Mouse (Mus musculus): Measurements from ENCODE around the gene Ndufa6.
A peak's percentile ranks its signal among the peaks of the same experiment; 100 is the strongest.
"Not testable (repeated sequence)": the region's sequence is repeated elsewhere in the genome, so short reads cannot be mapped to it uniquely, and the experiment has no call there.

Ndufa6 gene

DNA sequence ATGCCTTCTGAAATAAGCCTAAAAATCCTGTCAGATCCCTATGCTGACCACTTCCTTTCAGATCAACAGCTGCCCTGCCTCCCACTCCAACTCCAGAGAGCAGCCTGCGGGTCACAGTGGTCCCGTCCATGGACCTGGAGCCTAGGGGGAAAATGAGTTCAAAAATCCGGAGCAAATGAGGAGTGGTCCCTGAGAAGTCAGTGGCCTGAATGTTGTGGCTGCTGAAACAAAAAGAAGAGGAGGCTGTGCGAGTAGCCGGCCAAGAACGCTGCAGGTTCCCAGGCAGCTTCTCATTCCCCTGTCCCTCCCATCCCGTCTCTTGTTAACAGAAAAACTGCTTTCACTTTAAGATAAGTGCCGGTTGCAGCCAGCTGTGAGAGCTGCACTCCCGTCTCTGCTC, 10.4 kb upstream of the Ndufa6 start:
- DNase-seq = not testable (repeated sequence)

DNA sequence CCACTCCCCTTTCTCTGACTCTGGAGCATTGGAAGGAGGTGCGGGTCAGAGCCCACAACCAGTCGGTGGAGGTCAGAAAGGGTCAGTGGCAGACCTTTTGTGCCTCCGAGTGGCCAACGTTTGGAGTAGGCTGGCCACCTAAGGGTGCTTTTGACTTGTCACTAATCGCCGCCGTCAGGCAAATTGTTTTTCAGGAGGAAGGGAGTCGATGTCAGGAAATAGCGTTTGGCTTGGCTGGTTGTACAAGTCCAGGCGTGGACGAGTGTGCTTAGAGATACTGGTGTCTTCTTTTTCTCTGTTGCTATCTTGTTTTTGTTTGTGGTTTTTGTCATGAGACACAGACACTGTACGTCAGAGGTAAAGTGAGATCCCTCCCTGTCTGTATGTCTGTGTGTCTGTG, 9.7 kb upstream of the Ndufa6 start:
- not testable (repeated sequence) for DNase-seq

DNA sequence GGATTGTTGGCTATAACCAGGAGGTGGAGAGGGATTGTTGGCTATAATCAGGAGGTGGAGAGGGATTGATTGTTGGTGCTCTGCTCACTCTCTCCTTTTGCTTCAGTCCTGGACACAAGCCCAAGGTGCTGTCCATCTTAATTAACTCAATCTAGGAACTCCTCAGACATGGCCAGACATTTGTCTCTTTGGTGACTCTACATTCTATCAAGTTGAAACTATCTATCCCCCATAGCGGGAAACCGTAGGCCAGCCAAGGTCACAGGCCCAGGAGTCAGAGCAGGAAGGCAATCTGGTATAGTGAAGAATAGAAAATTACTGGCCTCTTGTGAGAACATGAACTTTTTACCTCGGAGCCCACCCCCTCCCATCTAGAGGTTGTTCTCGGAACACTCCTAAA, 8.1 kb upstream of the Ndufa6 start:
- DNase-seq = no peak

DNA sequence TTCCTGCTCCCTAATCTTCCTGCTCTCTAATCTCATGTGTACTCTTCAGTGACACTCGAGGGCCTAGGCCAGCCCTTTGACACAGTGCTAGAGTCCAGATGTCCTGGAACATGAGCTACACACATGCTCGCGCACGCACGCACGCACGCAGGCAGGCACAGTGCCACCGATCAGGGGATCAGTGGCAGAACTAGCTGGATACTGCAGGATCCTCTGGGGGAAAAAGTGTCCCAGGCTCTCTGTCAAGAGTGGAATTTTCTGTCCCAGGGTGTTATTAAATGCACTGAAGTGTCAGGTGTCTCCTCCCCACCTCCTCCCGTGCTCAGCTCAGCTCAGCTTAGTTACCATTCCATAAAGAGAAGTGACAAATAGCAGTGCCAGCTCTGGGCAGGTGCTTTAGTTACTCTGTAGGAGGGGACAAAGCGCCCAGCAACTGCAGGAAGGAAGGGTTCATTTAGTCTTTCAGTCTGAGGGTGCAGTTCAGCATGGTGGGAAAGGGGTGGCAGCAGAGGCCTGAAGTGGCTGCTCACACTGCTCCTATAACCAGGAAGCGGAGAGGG, 7.4 kb upstream of the Ndufa6 start:
- DNase-seq = no peak

DNA sequence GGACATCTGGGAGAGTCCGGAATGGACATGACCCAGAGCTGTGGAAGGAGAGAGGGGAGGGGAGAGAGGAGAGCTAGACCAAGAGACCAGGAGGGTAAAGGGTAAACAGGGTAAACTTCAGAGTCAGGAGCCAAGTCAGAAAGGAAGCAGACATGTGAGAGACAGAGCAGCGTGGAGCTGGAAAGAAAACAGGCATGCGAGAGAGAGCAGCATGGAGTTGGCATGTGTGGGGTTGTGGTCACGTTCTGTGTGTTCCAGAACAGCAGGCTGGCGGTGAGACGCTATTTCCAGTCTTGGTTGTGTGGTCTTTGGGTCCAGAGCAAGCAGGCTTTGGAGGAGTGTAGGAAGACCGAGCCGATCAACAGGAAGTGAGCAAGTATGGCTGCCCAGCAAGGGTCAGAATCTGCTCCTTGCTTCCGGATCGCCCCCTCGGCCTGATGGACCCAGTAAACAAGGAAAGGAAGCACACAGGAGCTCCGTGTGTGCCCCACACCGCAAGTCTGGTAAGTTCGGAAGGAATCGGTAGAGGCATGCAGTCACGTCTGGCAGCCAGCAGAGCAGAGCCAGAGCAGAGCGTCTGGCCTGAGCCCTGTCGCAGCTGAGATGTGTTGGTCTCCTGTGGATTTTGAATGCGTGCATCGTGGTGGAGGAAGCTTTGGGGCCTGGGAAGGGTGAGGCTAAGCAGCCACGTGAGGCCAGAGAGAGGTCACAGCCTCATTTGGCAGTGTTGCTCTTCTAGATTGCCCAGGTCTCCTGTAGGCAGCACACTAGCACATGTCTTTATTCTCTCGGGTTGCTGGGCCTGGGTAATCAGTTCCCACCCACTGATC, 4.5 kb upstream of the Ndufa6 start:
- DNase-seq = no peak

DNA sequence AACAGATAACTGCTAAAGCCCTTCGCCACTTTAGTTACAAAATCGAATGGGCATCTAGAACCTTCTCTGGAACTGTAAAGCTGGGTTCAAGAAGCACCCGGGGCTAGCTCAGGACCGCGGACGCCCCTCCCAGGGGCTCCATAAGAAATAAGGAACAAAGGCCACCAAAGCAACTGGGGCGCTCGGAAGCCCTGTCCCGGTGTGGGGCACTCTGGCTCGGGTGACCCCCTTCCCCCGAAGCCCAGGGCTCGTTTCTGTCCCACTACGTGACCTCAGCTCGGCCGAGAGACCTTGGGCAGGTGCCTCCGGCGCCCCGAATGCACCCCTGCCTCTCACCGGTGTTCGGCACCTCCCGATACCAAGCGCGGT, 393 bp downstream of the Ndufa6 start:
- no peak for DNase-seq

DNA sequence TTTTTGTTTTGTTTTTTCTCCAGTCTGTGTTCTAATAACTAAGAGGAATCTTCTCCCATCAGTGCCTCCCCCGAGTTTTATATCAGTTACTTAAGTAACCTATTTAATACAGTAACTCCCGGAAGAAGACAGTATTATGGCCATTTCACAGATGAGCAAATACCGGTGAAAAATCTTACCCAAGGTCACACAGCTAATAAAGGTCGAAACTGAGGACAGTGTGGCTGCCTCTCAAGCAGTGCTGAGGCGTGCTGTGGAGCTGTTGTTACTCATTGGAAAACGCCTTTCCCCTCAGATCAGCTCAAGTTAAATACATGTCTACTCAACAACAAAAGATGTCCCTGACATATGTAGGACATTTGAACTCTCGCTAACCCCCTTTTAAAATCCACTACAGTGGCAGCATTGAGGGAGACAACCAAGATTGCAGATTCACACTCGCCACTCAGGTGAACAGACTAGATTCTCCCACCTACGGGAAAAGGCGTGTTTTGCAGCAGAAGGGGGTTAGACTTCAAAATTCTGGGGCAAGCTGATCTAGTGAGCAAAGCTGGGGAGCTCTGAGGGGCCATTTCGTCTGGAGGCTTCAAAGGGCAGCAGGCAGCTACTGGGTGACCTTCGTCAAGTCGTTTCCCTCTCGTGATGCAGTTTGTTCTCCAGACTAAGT, 911 bp downstream of the Ndufa6 start:
- no peak for DNase-seq

DNA sequence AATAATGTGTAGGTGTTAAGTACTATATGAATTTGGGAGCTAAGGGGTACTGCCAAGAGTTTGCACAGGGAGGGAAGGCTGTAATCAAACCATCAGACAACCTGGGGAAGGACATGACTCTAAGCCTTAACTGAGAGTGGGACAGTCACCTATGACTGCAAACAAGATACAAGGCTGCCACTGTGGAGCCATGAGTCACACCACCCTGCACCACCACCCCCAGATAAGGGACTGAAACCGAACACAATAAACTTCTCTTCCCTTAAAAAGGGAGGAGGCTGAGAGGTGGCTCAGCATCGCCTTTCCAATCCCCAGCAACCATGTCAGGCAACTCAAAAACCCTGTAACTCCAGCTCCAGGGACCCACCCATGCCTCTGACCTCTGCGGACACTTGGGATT, 2.6 kb downstream of the Ndufa6 start:
- DNase-seq = no peak

DNA sequence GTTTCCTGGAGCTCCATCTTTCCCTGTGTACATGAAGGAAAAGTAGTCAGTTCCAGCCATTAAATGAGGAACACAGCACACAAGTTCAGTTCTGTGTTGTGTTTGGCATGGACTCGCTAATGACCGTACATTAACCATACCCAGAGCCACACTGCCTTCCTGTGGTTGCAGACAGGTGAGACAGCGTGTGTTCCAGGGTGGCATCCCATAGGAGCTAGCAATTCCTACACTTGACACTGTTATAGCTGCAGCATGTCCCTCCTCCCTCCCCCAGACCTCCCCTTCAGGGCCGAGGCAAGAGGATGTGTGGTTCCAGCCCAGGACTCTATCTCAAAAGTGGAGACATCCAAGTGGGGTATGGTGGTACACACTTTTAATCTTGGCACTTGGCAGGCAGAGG, 3.8 kb downstream of the Ndufa6 start:
- DNase-seq = no peak

DNA sequence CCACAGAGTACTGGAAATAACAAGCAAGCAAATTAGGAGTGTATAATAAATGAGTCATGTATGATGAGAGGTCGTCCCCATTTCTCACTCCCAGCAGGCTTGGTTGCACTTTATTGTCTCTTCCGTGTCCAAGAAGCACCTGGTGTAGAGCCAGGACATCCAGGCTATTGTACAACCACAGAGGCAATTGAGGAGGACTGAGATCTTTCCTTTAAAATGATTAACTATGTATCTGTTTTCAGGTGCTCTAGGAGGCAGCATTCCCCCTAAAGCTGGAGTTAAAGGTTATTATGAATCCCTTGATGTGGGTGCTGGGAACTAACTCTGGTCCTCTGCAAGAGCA, 5.2 kb downstream of the Ndufa6 start:
- no peak for DNase-seq

DNA sequence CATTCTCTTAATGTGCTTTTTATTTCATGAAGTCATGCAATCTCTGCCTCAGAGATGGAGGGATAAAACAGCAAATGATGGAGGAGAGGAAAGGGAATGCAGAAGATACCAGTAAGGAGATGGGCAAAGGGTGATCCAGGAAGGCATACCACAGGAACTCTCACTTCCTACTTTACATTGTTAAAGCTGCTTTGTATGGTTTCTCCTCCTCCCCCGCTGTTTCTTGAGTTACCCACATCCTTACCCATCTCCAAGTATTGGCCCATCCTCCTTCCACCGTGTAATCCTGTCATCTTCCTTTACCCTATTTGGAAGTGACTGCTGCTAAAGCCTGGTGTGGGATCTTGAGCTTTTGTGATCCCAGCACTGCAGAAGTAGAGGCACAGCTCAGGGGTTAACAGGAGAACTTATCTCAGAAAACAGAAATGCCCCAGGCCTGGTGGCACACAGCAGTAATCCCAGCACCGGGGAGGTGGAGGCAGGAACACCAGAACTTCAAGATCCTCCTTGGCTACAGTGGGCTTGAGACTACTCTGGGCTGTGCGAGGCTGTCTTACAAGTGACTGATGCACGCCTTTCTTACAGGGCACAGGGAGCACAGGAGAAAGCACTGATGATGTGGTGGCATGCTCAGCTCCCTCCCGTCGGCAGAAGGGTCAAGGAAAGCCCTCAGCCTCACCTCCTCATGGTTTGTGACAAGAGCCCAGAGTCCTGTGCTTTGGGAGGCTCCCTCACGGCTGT, 5.7 kb downstream of the Ndufa6 start:
- DNase-seq = no peak

DNA sequence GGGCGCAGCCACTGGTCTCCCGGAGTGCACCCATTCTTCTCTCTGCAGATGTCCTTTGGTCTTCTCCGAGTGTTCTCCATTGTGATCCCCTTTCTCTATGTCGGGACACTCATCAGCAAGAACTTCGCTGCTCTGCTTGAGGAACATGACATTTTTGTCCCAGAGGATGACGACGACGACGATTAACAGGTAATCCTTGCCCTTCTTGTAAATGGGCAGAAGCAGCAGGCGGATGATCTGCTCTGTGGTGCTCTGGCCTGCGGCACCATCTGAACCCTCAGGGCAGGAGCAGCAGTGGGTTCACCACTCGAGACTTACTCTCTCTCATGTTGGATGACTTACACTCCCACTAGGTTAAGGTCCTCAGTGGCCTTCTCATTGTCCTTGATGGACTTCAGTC, 6.3 kb downstream of the Ndufa6 start:
- no peak for DNase-seq

DNA sequence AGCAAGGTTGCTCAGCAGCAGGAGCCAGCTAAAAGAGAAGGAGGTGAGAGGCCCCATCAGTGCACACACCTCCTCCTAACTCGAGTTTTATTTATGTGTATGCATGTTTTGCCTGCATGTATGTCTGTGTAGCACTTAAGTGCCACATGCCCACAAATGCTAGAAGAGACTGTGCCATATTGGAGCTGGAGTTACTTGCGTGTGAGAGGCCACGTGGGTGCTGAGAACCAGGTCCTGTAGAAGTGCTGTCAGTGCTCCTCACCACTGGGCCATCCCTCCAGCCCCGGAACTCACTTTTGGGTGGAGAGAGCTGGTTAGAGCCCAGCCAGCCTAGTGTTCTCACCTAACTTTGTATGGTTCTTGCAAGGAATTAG, 6.8 kb downstream of the Ndufa6 start:
- no peak for DNase-seq

DNA sequence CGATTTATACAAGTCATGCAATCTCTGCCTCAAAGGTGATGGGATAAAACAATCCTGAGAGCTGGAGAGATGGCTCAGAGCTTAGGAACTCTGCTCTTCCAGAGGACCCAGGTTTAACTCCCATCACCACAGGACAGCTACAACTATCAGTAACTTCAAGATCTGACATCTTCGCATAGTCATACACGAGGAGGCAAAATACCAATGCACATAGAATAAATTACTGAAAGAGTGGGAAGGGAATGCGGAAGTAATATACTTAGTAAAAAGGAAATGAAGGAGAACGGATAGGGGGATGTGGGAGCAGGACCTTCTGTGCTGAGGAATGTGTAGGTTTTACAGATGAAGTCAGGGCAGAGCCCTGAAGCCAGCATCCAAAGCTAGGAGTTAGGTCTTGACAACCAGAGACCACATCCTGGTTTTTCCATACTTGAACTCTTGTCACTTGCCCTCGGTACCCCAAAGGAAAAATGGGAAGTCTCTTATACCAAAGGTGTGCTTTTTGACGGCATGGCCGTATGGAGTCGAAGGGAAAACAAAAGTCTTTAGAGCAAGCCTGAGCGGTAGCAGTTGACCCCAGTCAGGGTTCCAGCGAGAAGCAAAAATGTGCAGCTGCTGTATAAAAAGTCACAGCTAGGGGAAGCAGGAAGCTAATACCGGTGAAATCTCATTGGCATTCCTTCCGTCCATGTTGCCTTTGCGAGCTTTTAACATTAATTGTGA, 7.4 kb downstream of the Ndufa6 start:
- no peak for DNase-seq

DNA sequence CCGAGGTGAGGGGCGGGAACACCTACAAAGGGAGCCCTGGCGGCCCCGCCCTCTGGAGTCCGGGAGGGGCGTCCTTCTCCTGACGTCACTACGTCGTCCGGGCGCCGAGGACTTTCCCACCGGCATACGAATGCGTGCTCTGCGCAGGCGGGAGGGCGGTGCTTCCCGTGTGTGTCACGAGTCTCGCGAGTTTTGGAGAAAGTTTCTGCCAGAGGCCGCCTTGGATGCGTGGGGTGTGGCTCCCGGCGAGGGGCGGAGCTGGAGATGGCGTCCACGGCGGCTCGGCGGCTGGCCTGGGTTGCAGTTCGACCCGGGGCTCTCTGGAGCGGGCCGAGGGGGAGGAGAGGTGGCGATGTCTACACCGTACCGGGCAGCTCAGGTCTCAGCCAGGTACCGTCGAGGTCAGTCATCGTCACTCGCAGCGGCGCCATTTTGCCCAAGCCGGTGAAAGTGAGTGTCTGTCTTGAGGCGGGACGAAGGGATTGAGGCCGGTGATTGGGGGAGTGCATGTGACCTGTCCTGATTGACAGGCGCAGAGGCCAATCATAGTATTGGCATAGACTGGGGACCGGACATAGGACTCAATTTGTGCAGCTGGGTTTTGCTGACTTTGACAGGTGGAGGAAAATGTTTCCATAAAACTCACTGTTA, 8.2 kb downstream of the Ndufa6 start:
- DNase-seq = peak; percentile 93

DNA sequence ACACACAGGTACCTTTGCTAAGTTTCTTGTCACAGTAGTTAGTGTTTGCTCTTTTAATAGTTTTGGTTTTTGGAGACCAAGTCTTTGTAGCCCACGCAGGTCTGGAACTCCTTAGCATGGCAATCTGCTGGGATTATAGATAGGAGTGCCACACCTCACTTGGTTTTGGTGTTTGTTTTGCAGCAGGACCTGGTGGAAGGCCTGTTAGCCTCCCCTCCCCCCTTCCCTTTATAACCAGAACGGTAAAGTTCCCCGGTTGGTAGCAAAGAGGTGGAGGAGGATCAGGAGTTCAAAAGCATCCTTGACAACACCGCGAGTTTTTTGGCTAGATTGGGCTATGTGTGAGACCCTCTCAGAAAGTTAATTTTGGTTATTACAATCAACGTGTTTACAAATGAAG, 9.2 kb downstream of the Ndufa6 start:
- DNase-seq = no peak

DNA sequence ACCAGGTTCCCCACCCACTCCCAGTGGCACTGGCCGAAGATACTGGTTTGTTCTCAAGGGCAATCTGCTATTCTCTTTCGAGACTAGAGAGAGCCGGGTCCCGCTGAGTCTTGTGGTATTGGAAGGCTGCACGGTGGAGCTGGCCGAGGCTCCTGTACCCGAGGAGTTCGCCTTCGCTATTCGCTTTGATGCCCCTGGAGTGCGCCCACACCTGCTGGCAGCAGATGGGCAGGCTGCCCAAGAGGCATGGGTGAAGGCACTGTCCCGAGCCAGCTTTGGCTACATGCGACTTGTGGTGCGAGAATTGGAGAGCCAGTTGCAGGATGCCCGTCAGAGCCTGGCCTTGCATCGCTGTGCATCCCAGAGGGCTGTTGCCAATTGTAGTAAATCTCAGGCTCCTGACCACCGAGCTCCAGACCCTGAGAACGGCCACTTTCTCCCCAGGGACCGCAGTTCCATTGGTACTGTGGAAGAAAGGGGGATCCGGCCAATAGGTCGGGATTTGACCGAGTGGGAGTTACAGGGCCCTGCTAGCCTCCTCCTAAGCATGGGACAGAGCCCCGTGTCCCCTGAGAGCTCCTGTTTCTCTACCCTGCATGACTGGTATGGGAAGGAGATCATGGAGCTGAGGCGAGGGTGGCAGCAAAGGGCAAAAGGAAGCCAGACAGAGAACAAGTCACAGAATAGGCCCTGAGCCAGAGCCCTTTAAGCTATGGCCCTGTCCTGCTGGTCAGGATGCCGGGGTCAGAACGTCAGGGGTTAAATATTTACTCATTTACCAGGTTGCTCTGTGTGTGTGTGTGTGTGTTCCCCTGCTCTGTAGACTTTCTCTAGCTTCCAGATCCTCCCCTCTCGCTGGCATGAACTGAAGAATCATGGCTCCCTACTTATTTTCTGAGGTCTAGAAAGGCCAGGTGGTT, 10.5 kb downstream of the Ndufa6 start:
- DNase-seq = no peak

DNA sequence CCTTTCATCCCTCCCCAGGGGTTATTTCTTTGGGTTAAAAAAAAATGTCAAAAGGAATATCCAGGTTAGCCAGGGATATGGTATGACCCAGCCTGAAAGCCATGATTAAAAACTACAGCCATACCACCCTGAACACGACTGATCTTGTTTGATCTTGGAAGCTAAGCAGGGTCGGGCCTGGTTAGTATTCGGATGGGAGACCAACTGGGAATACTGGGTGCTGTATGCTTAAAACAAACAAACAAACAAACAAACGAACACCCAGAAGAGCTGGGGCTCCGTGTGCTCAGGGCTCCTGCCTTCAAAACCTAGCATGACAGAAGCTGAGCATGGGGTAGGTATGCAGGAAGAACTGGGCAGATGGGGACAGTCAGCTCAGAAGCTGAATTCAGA, 11.6 kb downstream of the Ndufa6 start:
- DNase-seq = no peak

DNA sequence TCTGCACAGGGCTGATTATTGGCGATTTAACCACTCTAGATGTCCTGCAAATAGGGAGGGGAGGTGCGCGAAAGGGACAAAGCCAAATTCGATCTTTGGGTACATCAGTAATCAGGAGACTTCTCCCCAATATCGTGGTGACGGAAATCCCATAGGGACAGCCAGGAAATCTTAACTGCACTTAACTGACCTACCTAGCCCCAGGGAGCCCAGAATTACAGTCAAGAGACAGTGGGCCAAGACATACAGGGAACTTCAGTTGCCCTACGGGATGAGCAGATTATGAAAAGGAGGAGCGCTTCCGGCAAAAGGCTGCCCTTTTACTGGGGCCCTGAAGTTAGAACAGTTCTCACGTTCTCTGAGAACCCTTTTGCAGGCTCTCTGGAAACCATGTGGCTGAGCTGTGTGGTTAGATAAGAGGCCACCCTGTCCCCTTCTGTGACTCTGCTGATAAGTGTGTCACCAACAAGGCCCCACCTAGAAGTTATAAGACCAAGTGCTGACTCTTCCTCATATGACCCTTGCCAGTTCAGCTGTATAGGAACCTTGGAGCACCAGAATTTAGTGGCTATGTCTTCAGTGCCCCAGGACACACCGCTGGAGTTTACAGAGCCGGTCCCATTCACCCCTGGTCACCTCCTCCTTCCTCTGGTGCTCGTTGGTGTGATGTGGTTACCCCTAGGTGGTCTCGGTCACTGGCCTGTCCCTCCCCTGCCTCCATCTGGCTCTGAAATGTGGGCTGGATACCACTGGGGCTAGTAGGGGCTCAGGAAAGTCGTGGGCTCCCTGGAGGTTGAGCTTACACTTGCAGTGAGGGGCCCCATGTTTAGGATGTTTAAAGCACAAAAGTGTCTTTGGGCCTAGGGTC, 12.2 kb downstream of the Ndufa6 start:
- no peak for DNase-seq

DNA sequence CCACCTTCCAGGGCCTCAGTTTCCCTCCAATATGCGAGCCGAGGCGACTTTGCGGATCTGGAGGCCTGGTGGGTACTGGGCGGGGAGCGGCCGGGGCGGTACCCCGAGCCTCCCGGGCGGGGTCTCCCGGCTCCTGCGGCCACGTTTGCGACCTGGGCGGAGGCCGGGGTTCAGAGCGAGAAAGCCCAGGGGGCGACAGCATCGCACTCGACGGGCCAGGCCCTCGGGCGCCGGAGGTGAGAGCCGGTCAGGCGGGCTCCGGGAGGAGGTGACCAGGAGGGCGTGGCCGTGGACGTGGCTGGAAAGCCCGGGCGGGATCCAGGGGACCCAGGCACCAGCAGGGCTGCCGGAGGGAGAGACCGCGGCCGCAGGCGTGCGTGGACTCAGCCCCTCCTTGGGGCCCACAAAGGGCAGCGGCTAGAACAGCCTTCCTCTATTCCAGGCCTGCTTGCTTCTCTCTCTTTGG, 13.1 kb downstream of the Ndufa6 start:
- no peak for DNase-seq

All from right cerebral cortex, postnatal 4 days (tissue).